Mouse (Mus musculus): ENCODE data around the gene Rad51b. TPM values are rescaled to one million over a fixed set of nuclear protein-coding genes. Genes with fewer than 3 reads are reported as not detected.

The Rad51b gene
- polyA plus RNA-seq, 1 experiment from 2014 or later = 6.5 TPM

GRCm38 (mm10) chr12:79807938-79808401 is 510.9 kb downstream of the Rad51b start:
- ATAC-seq (ENCODE audit: low FRiP score) (no peak), DNase-seq (ENCODE audit: low spot score) (peak; percentile 51)
- Histone ChIP-seq H3K9ac (ENCODE audit: low read depth, low read length) (no peak overlapping the region), H3K36me3 (ENCODE audit: control insufficient read depth, insufficient read depth, low read length) (no peaks in the 10 kb centered on the region), H3K9me3 (ENCODE audit: control insufficient read depth, low read length) (no peaks in the 10 kb centered on the region), H3K4me1 (replicated peaks; ENCODE audit: control insufficient read depth, insufficient read depth, low read length) (peaks cover 19% of the 10 kb centered on the region), H3K27ac (ENCODE audit: low read depth, low read length) (peak overlapping the region; percentile 76), H3K4me2 (replicated peaks; ENCODE audit: low read depth, low read length) (no peak overlapping the region), H3K4me3 (ENCODE audit: low read depth, low read length) (no peak overlapping the region), H3K27me3 (ENCODE audit: control insufficient read depth, insufficient read depth, low read length) (peaks cover 5% of the 10 kb centered on the region; the same call in 1 of the 2 replicates)
- 19% methylated on average over 8 of the region's 8 CpGs for WGBS

- Histone ChIP-seq H3K4me2 (replicated peaks; ENCODE audit: low read depth, low read length) (no peak overlapping the region), H3K9ac (ENCODE audit: low read depth, low read length) (no peak overlapping the region), H3K36me3 (ENCODE audit: control insufficient read depth, insufficient read depth, low read length) (no peaks in the 10 kb centered on the region), H3K4me3 (ENCODE audit: low read depth, low read length) (no peak overlapping the region), H3K27me3 (ENCODE audit: control insufficient read depth, insufficient read depth, low read length) (peaks cover 5% of the 10 kb centered on the region; the same call in 1 of the 2 replicates), H3K27ac (ENCODE audit: low read depth, low read length) (peak overlapping the region; percentile 11; the same call in 1 of the 2 replicates), H3K4me1 (replicated peaks; ENCODE audit: control insufficient read depth, insufficient read depth, low read length) (peaks cover 25% of the 10 kb centered on the region), H3K9me3 (ENCODE audit: control insufficient read depth, low read length) (no peaks in the 10 kb centered on the region)
- DNase-seq (ENCODE audit: low spot score) = no peak
- WGBS = 50% methylated on average over 18 of the region's 18 CpGs
- ATAC-seq (ENCODE audit: low FRiP score) = no peak
These were observed 511.6 kb downstream of the Rad51b start for GRCm38 (mm10) chr12:79808426-79809398.

GRCm38 (mm10) chr12:79809518-79809917 is 512.4 kb downstream of the Rad51b start:
- Histone ChIP-seq H3K9me3 (ENCODE audit: control insufficient read depth, low read length) (no peaks in the 10 kb centered on the region), H3K36me3 (ENCODE audit: control insufficient read depth, insufficient read depth, low read length) (no peaks in the 10 kb centered on the region), H3K9ac (ENCODE audit: low read depth, low read length) (no peak overlapping the region), H3K4me1 (replicated peaks; ENCODE audit: control insufficient read depth, insufficient read depth, low read length) (peaks cover 27% of the 10 kb centered on the region), H3K4me2 (replicated peaks; ENCODE audit: low read depth, low read length) (no peak overlapping the region), H3K4me3 (ENCODE audit: low read depth, low read length) (no peak overlapping the region), H3K27me3 (ENCODE audit: control insufficient read depth, insufficient read depth, low read length) (peaks cover 5% of the 10 kb centered on the region; the same call in 1 of the 2 replicates), H3K27ac (ENCODE audit: low read depth, low read length) (no peak overlapping the region)
- WGBS = 93% methylated on average over 5 of the region's 5 CpGs
- ATAC-seq (ENCODE audit: low FRiP score) (no peak), DNase-seq (ENCODE audit: low spot score) (no peak)

- DNase-seq (ENCODE audit: low spot score) = no peak
- Histone ChIP-seq H3K27me3 (ENCODE audit: control insufficient read depth, insufficient read depth, low read length) (peaks cover 5% of the 10 kb centered on the region; the same call in 1 of the 2 replicates), H3K4me3 (ENCODE audit: low read depth, low read length) (no peak overlapping the region), H3K4me1 (replicated peaks; ENCODE audit: control insufficient read depth, insufficient read depth, low read length) (peaks cover 19% of the 10 kb centered on the region), H3K9ac (ENCODE audit: low read depth, low read length) (no peak overlapping the region), H3K4me2 (replicated peaks; ENCODE audit: low read depth, low read length) (no peak overlapping the region), H3K36me3 (ENCODE audit: control insufficient read depth, insufficient read depth, low read length) (no peaks in the 10 kb centered on the region), H3K9me3 (ENCODE audit: control insufficient read depth, low read length) (no peaks in the 10 kb centered on the region), H3K27ac (ENCODE audit: low read depth, low read length) (0 out of 2 replicates have a peak overlapping the region, but pooled peaks have one; percentile 8)
- 21% methylated on average over 8 of the region's 8 CpGs for WGBS
- no peak for ATAC-seq (ENCODE audit: low FRiP score)
These were observed 515.3 kb downstream of the Rad51b start for GRCm38 (mm10) chr12:79812422-79812821.

GRCm38 (mm10) chr12:79812838-79813563 is 515.9 kb downstream of the Rad51b start:
- H3K36me3 ChIP-seq (ENCODE audit: control insufficient read depth, insufficient read depth, low read length) = no peaks in the 10 kb centered on the region
- ATAC-seq (ENCODE audit: low FRiP score) (peak; percentile 65; the same call in 1 of the 2 replicates), DNase-seq (ENCODE audit: low spot score) (peak; percentile 53)
- WGBS = 21% methylated on average over 18 of the region's 18 CpGs
- no peaks in the 10 kb centered on the region for H3K9me3 ChIP-seq (ENCODE audit: control insufficient read depth, low read length)
- peaks cover 17% of the 10 kb centered on the region for H3K4me1 ChIP-seq (replicated peaks; ENCODE audit: control insufficient read depth, insufficient read depth, low read length)
- H3K27ac ChIP-seq (ENCODE audit: low read depth, low read length) = peak overlapping the region; percentile 8; the same call in 1 of the 2 replicates
- no peak overlapping the region for H3K4me3 ChIP-seq (ENCODE audit: low read depth, low read length)
- H3K9ac ChIP-seq (ENCODE audit: low read depth, low read length) = peak overlapping the region; percentile 0; the same call in 1 of the 2 replicates
- no peak overlapping the region for H3K4me2 ChIP-seq (replicated peaks; ENCODE audit: low read depth, low read length)
- peaks cover 5% of the 10 kb centered on the region; the same call in 1 of the 2 replicates for H3K27me3 ChIP-seq (ENCODE audit: control insufficient read depth, insufficient read depth, low read length)

- DNase-seq (ENCODE audit: low spot score) (no peak), ATAC-seq (ENCODE audit: low FRiP score) (0 out of 2 replicates have a peak, but pooled peaks have one; percentile 10)
- peaks cover 17% of the 10 kb centered on the region for H3K4me1 ChIP-seq (replicated peaks; ENCODE audit: control insufficient read depth, insufficient read depth, low read length)
- 0 out of 2 replicates have a peak overlapping the region, but pooled peaks have one; percentile 18 for H3K4me2 ChIP-seq (replicated peaks; ENCODE audit: low read depth, low read length)
- H3K36me3 ChIP-seq (ENCODE audit: control insufficient read depth, insufficient read depth, low read length) = no peaks in the 10 kb centered on the region
- peak overlapping the region; percentile 8; the same call in 1 of the 2 replicates for H3K27ac ChIP-seq (ENCODE audit: low read depth, low read length)
- peak overlapping the region; percentile 0; the same call in 1 of the 2 replicates for H3K9ac ChIP-seq (ENCODE audit: low read depth, low read length)
- 32% methylated on average over 8 of the region's 8 CpGs for WGBS
- no peak overlapping the region for H3K4me3 ChIP-seq (ENCODE audit: low read depth, low read length)
- no peaks in the 10 kb centered on the region for H3K9me3 ChIP-seq (ENCODE audit: control insufficient read depth, low read length)
- H3K27me3 ChIP-seq (ENCODE audit: control insufficient read depth, insufficient read depth, low read length) = peaks cover 5% of the 10 kb centered on the region; the same call in 1 of the 2 replicates
These were observed 516.7 kb downstream of the Rad51b start for GRCm38 (mm10) chr12:79813566-79814305.

- H3K36me3 ChIP-seq (ENCODE audit: control insufficient read depth, insufficient read depth, low read length) = no peaks in the 10 kb centered on the region
- H3K4me3 ChIP-seq (ENCODE audit: low read depth, low read length) = no peak overlapping the region
- 44% methylated on average over 20 of the region's 20 CpGs for WGBS
- H3K27me3 ChIP-seq (ENCODE audit: control insufficient read depth, insufficient read depth, low read length) = peaks cover 5% of the 10 kb centered on the region; the same call in 1 of the 2 replicates
- peaks cover 17% of the 10 kb centered on the region for H3K4me1 ChIP-seq (replicated peaks; ENCODE audit: control insufficient read depth, insufficient read depth, low read length)
- DNase-seq (ENCODE audit: low spot score) (no peak), ATAC-seq (ENCODE audit: low FRiP score) (peak; percentile 45; the same call in 1 of the 2 replicates)
- H3K9me3 ChIP-seq (ENCODE audit: control insufficient read depth, low read length) = no peaks in the 10 kb centered on the region
- H3K4me2 ChIP-seq (replicated peaks; ENCODE audit: low read depth, low read length) = 0 out of 2 replicates have a peak overlapping the region, but pooled peaks have one; percentile 18
- no peak overlapping the region for H3K9ac ChIP-seq (ENCODE audit: low read depth, low read length)
- no peak overlapping the region for H3K27ac ChIP-seq (ENCODE audit: low read depth, low read length)
These were observed 517.4 kb downstream of the Rad51b start for GRCm38 (mm10) chr12:79814312-79815091.

All from hindbrain, embryonic 11.5 days (tissue).